Mouse (Mus musculus) layer of hippocampus, adult 9-11 months (tissue): ENCODE measurements around the gene Fam8a1.

Source experiments
- DNase-seq: peaks from one replicate; pipeline ENCODE4 v3.0.0; 2022

Fam8a1 gene

GRCm38 (mm10) chr13:46669048-46669619 is at the start of gene Fam8a1:
Fam8a1 (plus strand) TSS chr13:46669522.
- DNase-seq: peak; percentile 88

GRCm38 (mm10) chr13:46619633-46620032 is 49.7 kb upstream of the Fam8a1 start:
- DNase-seq: no peak

GRCm38 (mm10) chr13:46620964-46621757 is 48.2 kb upstream of the Fam8a1 start:
- no peak for DNase-seq

GRCm38 (mm10) chr13:46626608-46627007 is 42.7 kb upstream of the Fam8a1 start:
- no peak for DNase-seq

GRCm38 (mm10) chr13:46627841-46628240 is 41.5 kb upstream of the Fam8a1 start:
- DNase-seq: peak; percentile 73

- DNase-seq: no peak
Measured at GRCm38 (mm10) chr13:46629391-46629790, 39.9 kb upstream of the Fam8a1 start.

- no peak for DNase-seq
Measured at GRCm38 (mm10) chr13:46632796-46633195, 36.5 kb upstream of the Fam8a1 start.

- peak; percentile 47 for DNase-seq
Measured at GRCm38 (mm10) chr13:46633320-46634132, 35.8 kb upstream of the Fam8a1 start.

- DNase-seq: peak; percentile 32
Measured at GRCm38 (mm10) chr13:46634133-46634488, 35.2 kb upstream of the Fam8a1 start.

GRCm38 (mm10) chr13:46640608-46641468 is 28.5 kb upstream of the Fam8a1 start:
- DNase-seq: peak; percentile 60

GRCm38 (mm10) chr13:46642318-46642717 is 27.0 kb upstream of the Fam8a1 start:
- DNase-seq: no peak

- no peak for DNase-seq
Measured at GRCm38 (mm10) chr13:46644175-46644574, 25.1 kb upstream of the Fam8a1 start.

GRCm38 (mm10) chr13:46645476-46645875 is 23.8 kb upstream of the Fam8a1 start:
- DNase-seq: no peak

- DNase-seq: no peak
Measured at GRCm38 (mm10) chr13:46651853-46652252, 17.5 kb upstream of the Fam8a1 start.

GRCm38 (mm10) chr13:46652671-46653070 is 16.7 kb upstream of the Fam8a1 start:
- DNase-seq: no peak

- DNase-seq: no peak
Measured at GRCm38 (mm10) chr13:46653671-46654070, 15.7 kb upstream of the Fam8a1 start.

GRCm38 (mm10) chr13:46654566-46654965 is 14.8 kb upstream of the Fam8a1 start:
- no peak for DNase-seq

GRCm38 (mm10) chr13:46659211-46659610 is 10.1 kb upstream of the Fam8a1 start:
- DNase-seq: no peak

GRCm38 (mm10) chr13:46663461-46663964 is 5.8 kb upstream of the Fam8a1 start:
- DNase-seq: no peak

- DNase-seq: no peak
Measured at GRCm38 (mm10) chr13:46669620-46670271, 424 bp downstream of the Fam8a1 start.

- DNase-seq: no peak
Measured at GRCm38 (mm10) chr13:46670514-46670913, 1.2 kb downstream of the Fam8a1 start.

- no peak for DNase-seq
Measured at GRCm38 (mm10) chr13:46674601-46675000, 5.3 kb downstream of the Fam8a1 start.
